Mouse (Mus musculus) forebrain, postnatal 0 days (tissue): Measurements from ENCODE around the gene Adgrv1. TPM values are rescaled to one million over a fixed set of nuclear protein-coding genes. Genes with fewer than 3 reads are reported as not detected.

Experiments used
- ATAC-seq: fragments of 200-750 bp; cut with Nextera tagmentation; 2 replicates; pipeline ENCODE4 v1.8.0; 2017; ENCODE audit warnings: mild to moderate bottlenecking, moderate library complexity
- DNase-seq: peaks from one replicate; pipeline ENCODE4 v3.0.0-alpha.2; 2015
- H3K27ac ChIP-seq: fragments of 300-500 bp; sonication (generic); 2 replicates; pipeline ENCODE4 v1.5.1; 2014; ENCODE audit warnings: low read depth, mild to moderate bottlenecking, antibody characterized with exemption, low read length, moderate library complexity, mixed read lengths
- H3K27me3 ChIP-seq: fragments of 300-500 bp; sonication (generic); 2 replicates; pipeline ENCODE4 v1.6.1; 2014; ENCODE audit warnings: mild to moderate bottlenecking, low read length, mixed read lengths; ENCODE audit not compliant: insufficient read depth
- H3K36me3 ChIP-seq: fragments of 300-500 bp; sonication (generic); 2 replicates; pipeline ENCODE4 v1.6.1; 2014; ENCODE audit warnings: mild to moderate bottlenecking, moderate library complexity; ENCODE audit not compliant: insufficient read depth
- H3K4me1 ChIP-seq: fragments of 300-500 bp; sonication (generic); 2 replicates; pipeline ENCODE4 v1.6.1; 2014; ENCODE audit warnings: antibody characterized with exemption; ENCODE audit not compliant: insufficient read depth
- H3K4me2 ChIP-seq: fragments of 300-500 bp; sonication (generic); 2 replicates; pipeline ENCODE4 v1.6.1; 2014; ENCODE audit warnings: low read depth, mild to moderate bottlenecking, moderate library complexity
- H3K4me3 ChIP-seq: fragments of 300-500 bp; sonication (generic); 2 replicates; pipeline ENCODE4 v1.5.1; 2014; ENCODE audit warnings: low read depth, low read length, mixed read lengths
- H3K9ac ChIP-seq: fragments of 300-500 bp; sonication (generic); 2 replicates; pipeline ENCODE4 v1.6.1; 2014; ENCODE audit warnings: mild to moderate bottlenecking
- H3K9me3 ChIP-seq: fragments of 300-500 bp; sonication (generic); 2 replicates; pipeline ENCODE4 v1.6.1; 2016; ENCODE audit warnings: low read length
- CTCF ChIP-seq: sonication (generic); IDR thresholded peaks from 2 replicates; pipeline ENCODE4 v1.5.1; 2016; ENCODE audit warnings: antibody characterized with exemption, control low read depth, low read depth
- WGBS: fragments of 180-500 bp; shearing (Covaris S2); extraction: QIAGEN DNeasy Blood & Tissue Kit; methylation state at CpG from one replicate; pipeline ENCODE4 v1.1.7; 2014; 5-methylcytosine and 5-hydroxymethylcytosine counted together
- polyA plus RNA-seq: library from polyadenylated mRNA; unstranded; fragments of >200 nt; fragmentation: Nextera tagmentation; extraction: Ambion mirVana; gene quantifications from 2 replicates; pipeline ENCODE4 v1.2.1, GENCODE M21; 2015
- total RNA-seq: library from RNA; depleted of rRNA; stranded (reverse); fragments of >200 nt; gene quantifications from 2 replicates; pipeline ENCODE4 v1.2.3, GENCODE M21; 2014

Adgrv1 gene
- total and polyA plus RNA-seq, 2 experiments from 2014 or later = 6.1 to 13.5 TPM

GRCm38 (mm10) chr13:81449630-81450029, 183.3 kb downstream of the Adgrv1 start:
- Histone ChIP-seq H3K27me3 (no peaks in the 10 kb centered on the region), H3K27ac (no peak overlapping the region), H3K36me3 (no peaks in the 10 kb centered on the region), H3K4me1 (no peaks in the 10 kb centered on the region), H3K4me2 (no peak overlapping the region), H3K4me3 (no peak overlapping the region), H3K9me3 (no peaks in the 10 kb centered on the region), H3K9ac (no peak overlapping the region)
- WGBS = 34% methylated on average over 4 of the region's 4 CpGs
- ATAC-seq (no peak; the same call in 1 of the 2 replicates), DNase-seq (no peak)
- no peak for TF ChIP-seq CTCF

- Histone ChIP-seq H3K9ac (no peak overlapping the region), H3K9me3 (no peaks in the 10 kb centered on the region), H3K27me3 (no peaks in the 10 kb centered on the region), H3K4me2 (no peak overlapping the region), H3K27ac (no peak overlapping the region), H3K4me1 (no peaks in the 10 kb centered on the region), H3K36me3 (no peaks in the 10 kb centered on the region), H3K4me3 (no peak overlapping the region)
- DNase-seq (no peak), ATAC-seq (no peak)
- 77% methylated on average over 7 of the region's 7 CpGs for WGBS
- no peak for TF ChIP-seq CTCF
Observed at GRCm38 (mm10) chr13:81449198-81449597, 183.8 kb downstream of the Adgrv1 start.

- Histone ChIP-seq H3K4me2 (no peak overlapping the region), H3K9me3 (no peaks in the 10 kb centered on the region), H3K4me1 (no peaks in the 10 kb centered on the region), H3K4me3 (no peak overlapping the region), H3K9ac (no peak overlapping the region), H3K27me3 (no peaks in the 10 kb centered on the region), H3K27ac (no peak overlapping the region), H3K36me3 (no peaks in the 10 kb centered on the region)
- TF ChIP-seq CTCF = 0 out of 2 replicates have a peak, but pooled peaks have one; percentile 23
- no peak for ATAC-seq
- 90% methylated on average over 3 of the region's 3 CpGs for WGBS
- DNase-seq = no peak
Observed at GRCm38 (mm10) chr13:81441412-81441811, 191.5 kb downstream of the Adgrv1 start.

GRCm38 (mm10) chr13:81439390-81440025, 193.4 kb downstream of the Adgrv1 start:
- no peak overlapping the region for H3K9ac ChIP-seq
- peak; percentile 91 for DNase-seq
- H3K27ac ChIP-seq = peak overlapping the region; percentile 45; the same call in 1 of the 2 replicates
- ATAC-seq = peak; percentile 87
- H3K4me3 ChIP-seq = 0 out of 2 replicates have a peak overlapping the region, but pooled peaks have one; percentile 3
- TF ChIP-seq CTCF = peak; percentile 95
- WGBS = 33% methylated on average over 12 of the region's 12 CpGs
- no peaks in the 10 kb centered on the region for H3K27me3 ChIP-seq
- H3K9me3 ChIP-seq = no peaks in the 10 kb centered on the region
- H3K4me1 ChIP-seq = no peaks in the 10 kb centered on the region
- no peaks in the 10 kb centered on the region for H3K36me3 ChIP-seq
- H3K4me2 ChIP-seq = 0 out of 2 replicates have a peak overlapping the region, but pooled peaks have one; percentile 15

- Histone ChIP-seq H3K4me1 (no peaks in the 10 kb centered on the region), H3K9ac (no peak overlapping the region), H3K27ac (no peak overlapping the region), H3K9me3 (no peaks in the 10 kb centered on the region), H3K4me2 (no peak overlapping the region), H3K27me3 (no peaks in the 10 kb centered on the region), H3K36me3 (no peaks in the 10 kb centered on the region), H3K4me3 (no peak overlapping the region)
- DNase-seq (no peak), ATAC-seq (no peak)
- whole genome bisulfite sequencing = 80% methylated on average over 8 of the region's 8 CpGs
- TF ChIP-seq CTCF = no peak
Observed at GRCm38 (mm10) chr13:81437088-81437487, 195.9 kb downstream of the Adgrv1 start.

GRCm38 (mm10) chr13:81426896-81427755, 205.8 kb downstream of the Adgrv1 start:
- no peaks in the 10 kb centered on the region for H3K36me3 ChIP-seq
- H3K9ac ChIP-seq = no peak overlapping the region
- no peak for ATAC-seq
- WGBS = 73% methylated on average over 15 of the region's 15 CpGs
- peak; percentile 71 for DNase-seq
- peak; percentile 76 for TF ChIP-seq CTCF
- H3K4me2 ChIP-seq = no peak overlapping the region
- no peaks in the 10 kb centered on the region for H3K9me3 ChIP-seq
- no peak overlapping the region for H3K4me3 ChIP-seq
- no peaks in the 10 kb centered on the region for H3K27me3 ChIP-seq
- no peak overlapping the region for H3K27ac ChIP-seq
- H3K4me1 ChIP-seq = no peaks in the 10 kb centered on the region

GRCm38 (mm10) chr13:81425111-81425510, 207.8 kb downstream of the Adgrv1 start:
- Histone ChIP-seq H3K27ac (no peak overlapping the region), H3K4me2 (no peak overlapping the region), H3K4me1 (no peaks in the 10 kb centered on the region), H3K9ac (no peak overlapping the region), H3K9me3 (no peaks in the 10 kb centered on the region), H3K27me3 (no peaks in the 10 kb centered on the region), H3K4me3 (no peak overlapping the region), H3K36me3 (no peaks in the 10 kb centered on the region)
- DNase-seq (no peak), ATAC-seq (no peak)
- WGBS = 91% methylated on average over 6 of the region's 6 CpGs
- no peak for TF ChIP-seq CTCF
